Mouse (Mus musculus) left cerebral cortex, postnatal 36 days (tissue): ENCODE data around the gene Zfp874a. TPM values are rescaled to one million over a fixed set of nuclear protein-coding genes. Genes with fewer than 3 reads are reported as not detected.
A peak's percentile ranks its signal among the peaks of the same experiment; 100 is the strongest.
"Not testable (repeated sequence)": the region's sequence is repeated elsewhere in the genome, so short reads cannot be mapped to it uniquely, and the experiment has no call there.

Experiments used
- DNase-seq, 2 experiments: peaks; one replicate each; pipeline ENCODE4 v3.0.0; 2021 to 2022; ENCODE audit warnings: low spot score in 2 of 2, mixed read lengths in 1 of 2
- intact Hi-C: fragments of 180-260 bp; cut with DNase I; formaldehyde crosslinking; loops from one replicate; pipeline ENCODE4 v1.15.1; 2025
- total RNA-seq, 2 experiments: library from RNA; stranded (reverse); gene quantifications; 2 replicates each; pipeline ENCODE4 v1.2.3; 2021

Gene Zfp874a
- 10 to 100 TPM; 12.6 TPM for total RNA-seq

GRCm38 (mm10) chr13:67451172-67452020 is at the start of gene Zfp874a:
Gene Zfp874a, minus strand, starts transcription at chr13:67451624.
- intact Hi-C loops = no loop called here
- peak; percentile 87 to 89 for DNase-seq

GRCm38 (mm10) chr13:67500908-67501307 is 49.5 kb upstream of the Zfp874a start:
- DNase-seq = no peak
- intact Hi-C loops = no loop called here

GRCm38 (mm10) chr13:67500084-67500719 is 48.8 kb upstream of the Zfp874a start, which contains the start of gene Zfp58:
Gene Zfp58, minus strand, starts transcription at chr13:67500555.
- DNase-seq = peak; percentile 87 to 88
- intact Hi-C loops = no loop called here

- DNase-seq = no peak
- intact Hi-C loops = no loop called here
These were observed 44.2 kb upstream of the Zfp874a start for GRCm38 (mm10) chr13:67495631-67496030.

GRCm38 (mm10) chr13:67484424-67484811 is 33.0 kb upstream of the Zfp874a start:
- DNase-seq = no peak
- intact Hi-C loops = loop anchor here (5.0 kb wide), 1 partner anchor 37 kb away; no protein-coding TSS in a partner anchor

GRCm38 (mm10) chr13:67483625-67484423 is 32.4 kb upstream of the Zfp874a start, which contains the start of gene Zfp874b:
Gene Zfp874b, minus strand, starts transcription at chr13:67484258.
- intact Hi-C loops = loop anchor here (5.0 kb wide), 1 partner anchor 37 kb away; no protein-coding TSS in a partner anchor
- peak; percentile 88 to 90 for DNase-seq

- intact Hi-C loops = loop anchor here (5.0 kb wide), 1 partner anchor 34 kb away; no protein-coding TSS in a partner anchor
- DNase-seq = no peak
These were observed 30.1 kb upstream of the Zfp874a start for GRCm38 (mm10) chr13:67481528-67481927.

- DNase-seq = no peak
- intact Hi-C loops = no loop called here
These were observed 17.9 kb upstream of the Zfp874a start for GRCm38 (mm10) chr13:67469274-67469673.

- intact Hi-C loops, DNase-seq: not testable (repeated sequence)
These were observed 12.2 kb upstream of the Zfp874a start for GRCm38 (mm10) chr13:67463506-67464185.

- DNase-seq = no peak
- intact Hi-C loops = no loop called here
These were observed 541 bp upstream of the Zfp874a start for GRCm38 (mm10) chr13:67452021-67452309.

GRCm38 (mm10) chr13:67437095-67437494 is 14.3 kb downstream of the Zfp874a start:
- intact Hi-C loops = not testable (repeated sequence)

GRCm38 (mm10) chr13:67428116-67428515 is 23.3 kb downstream of the Zfp874a start:
- no peak for DNase-seq
- intact Hi-C loops = no loop called here

More at GRCm38 (mm10) chr13:67437095-67437494, 14.3 kb downstream of the Zfp874a start:
- DNase-seq = not testable (repeated sequence)

- DNase-seq, intact Hi-C loops: not testable (repeated sequence)
These were observed 25.7 kb downstream of the Zfp874a start for GRCm38 (mm10) chr13:67425699-67426098.

- DNase-seq, intact Hi-C loops: not testable (repeated sequence)
These were observed 28.9 kb downstream of the Zfp874a start for GRCm38 (mm10) chr13:67422532-67422931.

GRCm38 (mm10) chr13:67421207-67421857 is 30.1 kb downstream of the Zfp874a start, which contains the start of gene Zfp459:
Gene Zfp459, minus strand, starts transcription at chr13:67421418.
- DNase-seq = peak; percentile 33 to 51
- intact Hi-C loops = no loop called here

- intact Hi-C loops = no loop called here
- DNase-seq = no peak
These were observed 30.7 kb downstream of the Zfp874a start for GRCm38 (mm10) chr13:67420558-67421206.

- DNase-seq = no peak
- intact Hi-C loops = no loop called here
These were observed 34.6 kb downstream of the Zfp874a start for GRCm38 (mm10) chr13:67416811-67417210.

GRCm38 (mm10) chr13:67415759-67416158 is 35.7 kb downstream of the Zfp874a start:
- DNase-seq = no peak
- intact Hi-C loops = no loop called here
